Mouse (Mus musculus): Measurements from ENCODE around the gene Galnt18.

The Galnt18 gene

DNA sequence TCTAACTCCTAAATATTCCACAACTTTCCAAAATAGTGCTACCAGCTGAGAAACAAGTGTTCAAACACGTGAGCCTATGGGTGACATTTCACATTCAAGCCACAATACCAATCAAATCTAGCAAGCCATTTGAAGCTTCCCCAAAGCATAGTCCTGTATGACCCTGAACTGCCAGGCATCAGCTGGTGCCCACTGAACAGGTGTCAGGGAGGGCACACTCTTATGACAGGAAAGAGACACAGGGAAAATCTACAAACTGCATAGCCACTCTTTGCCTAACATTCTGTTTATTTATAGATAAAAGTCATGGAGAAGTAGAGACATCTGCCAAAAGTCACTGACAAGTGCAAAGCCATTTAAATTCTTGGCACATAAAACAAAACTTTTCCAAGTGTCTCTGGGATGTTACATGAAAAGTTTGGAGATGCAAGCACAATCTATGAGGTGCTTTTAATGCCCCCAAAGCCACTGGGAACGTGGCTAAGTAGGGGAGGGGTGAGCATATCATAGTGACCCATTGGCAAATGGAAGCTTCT lies 280.5 kb downstream of the Galnt18 start:
- no peak for DNase-seq (ENCODE audit: low read depth, low spot score)
- Histone ChIP-seq H3K36me3 (ENCODE audit: control insufficient read depth, insufficient read depth, low read length, poor library complexity, severe bottlenecking) (no peaks in the 10 kb centered on the region), H3K27me3 (ENCODE audit: control insufficient read depth, insufficient read depth, low read length, poor library complexity, severe bottlenecking) (no peaks in the 10 kb centered on the region)

GRCm38 (mm10) chr7:111497191-111497590 lies 282.6 kb downstream of the Galnt18 start:
- Histone ChIP-seq H3K27me3 (ENCODE audit: control insufficient read depth, insufficient read depth, low read length, poor library complexity, severe bottlenecking) (no peaks in the 10 kb centered on the region), H3K36me3 (ENCODE audit: control insufficient read depth, insufficient read depth, low read length, poor library complexity, severe bottlenecking) (no peaks in the 10 kb centered on the region)
- no peak for DNase-seq (ENCODE audit: low read depth, low spot score)

DNA sequence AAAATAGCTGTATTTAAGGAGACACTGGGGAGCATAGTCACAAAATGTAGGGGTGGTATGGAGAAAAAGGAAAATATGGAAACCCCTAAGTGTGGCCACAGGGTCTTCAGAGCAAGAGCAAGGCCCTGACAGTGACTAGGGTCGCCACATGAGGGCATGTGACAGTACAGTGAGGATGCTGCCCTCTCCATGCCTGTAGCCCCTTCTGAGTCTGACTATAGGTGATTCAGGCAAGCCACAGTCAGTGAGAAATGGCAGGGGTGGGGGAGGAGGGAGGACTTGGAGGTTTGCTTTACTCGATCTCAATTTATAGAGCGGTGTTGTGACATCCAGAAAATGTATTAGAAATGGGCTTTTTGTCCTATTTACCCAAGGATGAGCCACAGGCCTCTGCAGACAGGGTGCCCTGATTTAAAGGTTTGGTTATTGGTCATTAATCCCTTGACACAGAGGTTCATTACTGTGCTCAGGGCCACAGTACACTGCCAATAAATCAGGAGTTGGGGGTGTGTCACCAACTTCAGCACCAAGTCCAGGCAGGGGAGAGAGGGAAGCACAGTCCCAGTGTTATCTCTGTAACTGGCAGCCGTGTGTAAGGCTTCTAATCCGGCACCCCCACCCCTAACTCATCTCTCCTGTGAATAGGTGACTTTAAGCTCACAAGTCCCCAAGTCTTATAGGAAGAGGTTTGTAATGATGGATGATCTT lies 287.4 kb downstream of the Galnt18 start:
- Histone ChIP-seq H3K27me3 (ENCODE audit: control insufficient read depth, insufficient read depth, low read length, poor library complexity, severe bottlenecking) (no peaks in the 10 kb centered on the region), H3K36me3 (ENCODE audit: control insufficient read depth, insufficient read depth, low read length, poor library complexity, severe bottlenecking) (no peaks in the 10 kb centered on the region)
- no peak for DNase-seq (ENCODE audit: low read depth, low spot score)

DNA sequence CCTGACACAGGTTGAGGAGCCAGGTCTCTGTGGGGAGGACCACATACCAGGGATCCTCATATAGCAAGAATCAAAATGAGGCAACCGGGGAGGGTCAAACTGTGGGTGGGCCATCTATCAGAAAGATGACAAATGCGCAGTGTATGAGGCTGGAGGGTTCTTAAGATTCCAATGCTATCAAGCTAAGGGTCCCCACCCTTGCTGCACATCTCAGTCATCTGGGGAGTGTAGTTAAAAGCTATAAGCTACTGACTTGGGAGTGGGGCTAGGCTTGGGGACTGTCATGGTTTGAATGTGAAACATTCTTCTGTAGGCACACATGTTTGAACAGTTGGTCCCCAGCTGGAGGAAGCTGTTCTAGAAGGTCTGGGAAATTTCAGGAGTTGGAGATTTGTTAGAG lies 288.2 kb downstream of the Galnt18 start:
- no peaks in the 10 kb centered on the region for H3K27me3 ChIP-seq (ENCODE audit: control insufficient read depth, insufficient read depth, low read length, poor library complexity, severe bottlenecking)
- DNase-seq (ENCODE audit: low read depth, low spot score) = no peak
- H3K36me3 ChIP-seq (ENCODE audit: control insufficient read depth, insufficient read depth, low read length, poor library complexity, severe bottlenecking) = no peaks in the 10 kb centered on the region

- DNase-seq (ENCODE audit: low read depth, low spot score) = no peak
- H3K36me3 ChIP-seq (ENCODE audit: control insufficient read depth, insufficient read depth, low read length, poor library complexity, severe bottlenecking) = no peaks in the 10 kb centered on the region
- no peaks in the 10 kb centered on the region for H3K27me3 ChIP-seq (ENCODE audit: control insufficient read depth, insufficient read depth, low read length, poor library complexity, severe bottlenecking)
These were observed 292.9 kb downstream of the Galnt18 start for GRCm38 (mm10) chr7:111486811-111487333.

DNA sequence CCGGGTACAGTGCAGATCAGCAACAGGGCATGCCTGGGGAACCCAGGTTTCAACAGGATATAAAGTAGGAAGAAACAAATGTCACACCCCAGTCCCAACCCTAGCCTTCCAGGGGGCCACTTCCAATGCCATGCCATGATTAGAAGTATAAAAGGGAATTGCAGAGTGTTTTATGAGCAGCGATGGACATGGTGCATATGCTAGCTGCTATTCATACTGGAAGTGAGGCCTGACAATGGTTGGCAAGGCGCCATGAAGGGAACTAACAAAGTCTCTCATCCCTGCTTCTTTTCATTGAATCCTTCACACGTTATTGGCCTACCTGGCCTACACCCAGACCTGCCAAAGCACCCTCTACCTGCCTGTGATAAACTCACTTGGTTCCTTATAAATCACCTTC lies 295.9 kb downstream of the Galnt18 start:
- Histone ChIP-seq H3K36me3 (ENCODE audit: control insufficient read depth, insufficient read depth, low read length, poor library complexity, severe bottlenecking) (no peaks in the 10 kb centered on the region), H3K27me3 (ENCODE audit: control insufficient read depth, insufficient read depth, low read length, poor library complexity, severe bottlenecking) (no peaks in the 10 kb centered on the region)
- no peak for DNase-seq (ENCODE audit: low read depth, low spot score)

DNA sequence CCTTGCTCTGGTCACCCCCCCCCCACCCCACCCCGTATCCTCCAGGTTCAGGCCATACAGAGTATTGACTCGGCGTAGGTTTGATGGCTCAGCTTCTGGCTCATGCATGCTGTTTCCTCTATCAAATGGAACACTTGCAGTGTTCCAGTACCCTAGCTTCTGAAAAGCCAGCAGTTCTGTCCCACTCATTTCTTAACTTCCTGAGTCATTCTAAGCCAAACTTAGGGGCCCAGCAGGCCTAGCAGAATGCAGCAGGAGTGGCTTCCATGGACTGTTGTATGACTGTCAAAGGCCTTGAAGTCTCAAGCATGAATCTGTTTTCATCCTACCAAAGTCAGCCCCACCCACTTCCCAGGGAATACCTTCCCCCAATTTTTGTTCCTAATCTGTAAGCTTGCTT lies 296.5 kb downstream of the Galnt18 start:
- H3K36me3 ChIP-seq (ENCODE audit: control insufficient read depth, insufficient read depth, low read length, poor library complexity, severe bottlenecking) = no peaks in the 10 kb centered on the region
- H3K27me3 ChIP-seq (ENCODE audit: control insufficient read depth, insufficient read depth, low read length, poor library complexity, severe bottlenecking) = no peaks in the 10 kb centered on the region
- no peak for DNase-seq (ENCODE audit: low read depth, low spot score)

GRCm38 (mm10) chr7:111467715-111468114 lies 312.1 kb downstream of the Galnt18 start:
- no peaks in the 10 kb centered on the region for H3K36me3 ChIP-seq (ENCODE audit: control insufficient read depth, insufficient read depth, low read length, poor library complexity, severe bottlenecking)
- DNase-seq (ENCODE audit: low read depth, low spot score) = no peak
- no peaks in the 10 kb centered on the region for H3K27me3 ChIP-seq (ENCODE audit: control insufficient read depth, insufficient read depth, low read length, poor library complexity, severe bottlenecking)

- Histone ChIP-seq H3K27me3 (ENCODE audit: control insufficient read depth, insufficient read depth, low read length, poor library complexity, severe bottlenecking) (no peaks in the 10 kb centered on the region), H3K36me3 (ENCODE audit: control insufficient read depth, insufficient read depth, low read length, poor library complexity, severe bottlenecking) (no peaks in the 10 kb centered on the region)
- no peak for DNase-seq (ENCODE audit: low read depth, low spot score)
These were observed 313.1 kb downstream of the Galnt18 start for GRCm38 (mm10) chr7:111466720-111467119.

DNA sequence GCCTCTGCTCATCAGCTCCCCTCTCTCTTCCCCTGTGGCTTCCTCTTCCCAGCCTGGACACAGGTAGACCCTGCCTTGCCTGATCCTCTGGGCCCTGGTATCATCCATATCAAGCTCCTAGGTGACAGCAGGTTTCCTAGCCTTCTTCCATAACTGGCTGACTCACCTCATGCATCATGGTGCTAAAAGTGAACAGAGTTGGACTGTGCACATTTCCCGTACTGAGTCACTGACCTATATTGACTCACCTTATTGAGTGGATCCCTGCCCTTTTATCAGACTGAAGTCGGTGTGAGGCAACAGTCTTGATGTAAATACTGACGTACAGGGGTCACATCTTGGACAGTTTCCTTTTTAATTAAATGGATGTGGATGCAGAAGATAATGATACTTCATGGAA lies 313.7 kb downstream of the Galnt18 start:
- H3K36me3 ChIP-seq (ENCODE audit: control insufficient read depth, insufficient read depth, low read length, poor library complexity, severe bottlenecking) = no peaks in the 10 kb centered on the region
- H3K27me3 ChIP-seq (ENCODE audit: control insufficient read depth, insufficient read depth, low read length, poor library complexity, severe bottlenecking) = no peaks in the 10 kb centered on the region
- no peak for DNase-seq (ENCODE audit: low read depth, low spot score)

DNA sequence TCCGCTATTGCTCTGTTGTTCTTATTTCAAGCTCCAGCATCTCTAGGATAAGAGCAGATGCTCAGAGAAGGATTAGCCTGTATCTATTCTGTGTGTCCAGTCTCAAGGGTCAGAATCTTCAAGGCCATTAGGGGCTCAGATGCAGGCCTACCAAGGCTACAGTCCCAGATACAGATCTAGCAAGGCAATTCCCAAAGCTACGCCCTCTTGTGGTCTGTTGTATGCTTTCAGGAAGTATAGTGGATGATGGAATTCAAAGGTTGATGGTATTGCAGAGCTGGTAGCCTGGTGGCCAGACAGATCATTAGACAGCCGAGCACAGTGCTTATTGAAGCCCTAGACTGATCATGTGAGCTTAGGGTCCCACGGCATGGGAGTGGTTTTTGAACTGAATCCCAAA lies 320.1 kb downstream of the Galnt18 start:
- H3K36me3 ChIP-seq (ENCODE audit: control insufficient read depth, insufficient read depth, low read length, poor library complexity, severe bottlenecking) = no peaks in the 10 kb centered on the region
- H3K27me3 ChIP-seq (ENCODE audit: control insufficient read depth, insufficient read depth, low read length, poor library complexity, severe bottlenecking) = no peaks in the 10 kb centered on the region
- no peak for DNase-seq (ENCODE audit: low read depth, low spot score)

DNA sequence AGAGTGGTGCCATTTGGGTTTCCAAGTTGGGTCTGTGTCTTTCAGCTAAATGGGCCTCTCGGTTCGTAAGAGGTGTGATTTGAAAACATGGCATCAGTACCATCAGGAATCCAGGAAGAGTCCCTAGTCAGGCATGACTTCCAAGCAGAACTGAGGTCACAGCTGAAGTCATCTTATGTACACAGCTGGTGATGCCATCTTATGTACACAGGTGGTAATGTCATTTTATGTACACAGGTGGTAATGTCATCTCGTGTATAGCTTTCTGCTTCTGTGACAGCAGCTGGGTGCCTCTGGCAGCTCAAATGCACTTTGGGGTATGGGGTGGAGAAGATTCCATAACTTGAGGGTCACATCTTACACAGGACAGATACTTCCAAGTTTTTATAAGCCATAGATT lies 323.8 kb downstream of the Galnt18 start:
- Histone ChIP-seq H3K36me3 (ENCODE audit: control insufficient read depth, insufficient read depth, low read length, poor library complexity, severe bottlenecking) (no peaks in the 10 kb centered on the region), H3K27me3 (ENCODE audit: control insufficient read depth, insufficient read depth, low read length, poor library complexity, severe bottlenecking) (no peaks in the 10 kb centered on the region)
- no peak for DNase-seq (ENCODE audit: low read depth, low spot score)

DNA sequence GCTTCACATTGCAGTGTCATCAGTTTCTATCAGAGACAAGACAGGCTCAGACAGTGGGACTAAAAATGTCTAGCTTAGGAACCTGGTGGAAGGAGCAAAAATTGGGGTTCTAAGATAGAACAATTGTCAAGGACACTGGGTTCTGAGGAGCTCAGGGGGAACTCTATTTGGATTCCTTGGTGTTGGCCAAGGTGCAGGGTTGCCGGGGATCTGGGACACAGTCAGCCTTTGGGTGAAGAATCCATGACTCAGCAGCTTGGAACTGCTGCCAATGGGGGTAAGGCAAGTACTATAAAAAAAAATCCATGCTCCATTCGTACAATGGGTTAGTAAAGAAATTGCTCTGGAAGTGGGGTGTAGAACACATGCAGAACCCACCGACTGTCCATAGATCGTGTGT lies 324.2 kb downstream of the Galnt18 start:
- H3K27me3 ChIP-seq (ENCODE audit: control insufficient read depth, insufficient read depth, low read length, poor library complexity, severe bottlenecking) = no peaks in the 10 kb centered on the region
- no peak for DNase-seq (ENCODE audit: low read depth, low spot score)
- H3K36me3 ChIP-seq (ENCODE audit: control insufficient read depth, insufficient read depth, low read length, poor library complexity, severe bottlenecking) = no peaks in the 10 kb centered on the region

DNA sequence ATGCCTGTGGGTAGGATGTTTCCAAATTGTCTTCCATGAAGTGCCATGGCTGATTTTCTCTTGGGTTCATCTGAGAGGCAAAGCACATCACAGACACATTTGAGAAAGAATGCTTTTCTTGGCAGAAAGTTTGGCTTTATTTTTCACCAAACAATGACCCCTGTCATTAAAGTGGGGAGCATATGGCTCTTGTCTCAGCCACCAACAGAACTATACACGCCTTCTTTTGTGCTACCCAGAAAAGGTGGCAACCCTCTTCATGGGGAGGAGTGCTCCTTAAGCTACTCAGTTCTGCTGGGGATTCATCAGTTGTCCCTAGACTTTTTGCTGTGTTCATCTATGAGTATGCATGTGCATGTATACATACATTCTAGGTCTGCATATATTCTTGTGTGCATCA lies 327.8 kb downstream of the Galnt18 start:
- Histone ChIP-seq H3K27me3 (ENCODE audit: control insufficient read depth, insufficient read depth, low read length, poor library complexity, severe bottlenecking) (no peaks in the 10 kb centered on the region), H3K36me3 (ENCODE audit: control insufficient read depth, insufficient read depth, low read length, poor library complexity, severe bottlenecking) (no peaks in the 10 kb centered on the region)
- DNase-seq (ENCODE audit: low read depth, low spot score) = no peak

DNA sequence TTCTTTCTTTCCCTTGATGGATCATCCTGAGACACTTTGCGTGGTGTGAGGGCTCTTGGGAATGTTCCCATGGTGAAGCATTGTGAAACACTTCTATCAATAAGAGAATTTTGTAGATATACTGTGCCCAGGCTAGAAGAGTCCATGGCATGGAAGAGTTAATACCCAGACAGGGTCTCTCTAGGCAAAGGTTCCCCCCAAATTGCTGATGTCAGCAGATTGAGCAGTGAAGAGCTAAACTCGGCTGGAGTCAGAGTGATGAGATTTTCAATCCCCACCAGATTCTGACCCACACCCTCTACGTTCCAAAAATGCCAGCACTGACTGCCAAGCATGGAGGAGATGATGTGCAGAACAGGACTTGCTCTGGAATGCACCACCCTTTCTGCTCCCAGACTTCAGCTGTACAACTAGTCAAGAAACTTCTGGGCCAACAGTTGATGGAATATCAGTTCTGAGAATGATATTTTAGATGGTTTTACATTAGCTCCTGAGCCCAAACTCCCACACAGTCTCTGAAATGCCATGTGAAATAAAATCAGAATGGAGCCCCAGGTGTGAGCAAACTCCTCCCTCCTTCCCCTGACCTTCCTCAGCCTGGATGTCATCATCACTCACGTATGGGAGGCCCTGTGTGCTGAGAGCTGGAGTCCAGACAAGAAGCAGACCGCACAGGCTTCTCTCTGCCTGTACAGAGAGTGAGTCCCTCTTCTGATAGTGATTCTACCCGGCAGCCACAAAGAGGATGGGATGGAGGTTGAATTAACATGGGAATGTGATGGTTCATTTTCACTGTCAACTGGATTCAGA lies 329.3 kb downstream of the Galnt18 start:
- Histone ChIP-seq H3K36me3 (ENCODE audit: control insufficient read depth, insufficient read depth, low read length, poor library complexity, severe bottlenecking) (no peaks in the 10 kb centered on the region), H3K27me3 (ENCODE audit: control insufficient read depth, insufficient read depth, low read length, poor library complexity, severe bottlenecking) (no peaks in the 10 kb centered on the region)
- DNase-seq (ENCODE audit: low read depth, low spot score) = no peak

Data from splenic B cell, adult 2 months (primary cell).